In genomic region chr12:100936116-100936515, GRCm38 (mm10) we compare ENCODE assay signal across 8 mouse cellular contexts. TPM values are rescaled to one million over a fixed set of nuclear protein-coding genes. Genes with fewer than 3 reads are reported as not detected.
A peak's percentile ranks its signal among the peaks of the same experiment; 100 is the strongest.
DNase-seq lines count a peak whose midpoint lies in the region; ATAC-seq and TF ChIP-seq lines count a peak whose summit lies in the region.

No protein-coding gene starts in this region.

- H3K9me3 ChIP-seq in intestine, embryonic 16.5 days (ENCODE audit: control insufficient read depth, low read length): no peaks in the 10 kb centered on the region
- no peaks in the 10 kb centered on the region for H3K9me3 ChIP-seq in midbrain, embryonic 10.5 days (replicated peaks)

- WGBS in intestine, embryonic 16.5 days: 13% methylated on average over 2 of the region's 2 CpGs
- WGBS in midbrain, embryonic 10.5 days: 29% methylated on average over 2 of the region's 2 CpGs
- WGBS in small intestine, adult 2 months: 18% methylated on average over 2 of the region's 2 CpGs

- no peak overlapping the region; the same call in 1 of the 2 replicates for H3K27ac ChIP-seq in gastrocnemius, adult 2 months
- H3K27ac ChIP-seq in intestine, embryonic 16.5 days (ENCODE audit: low read length): no peak overlapping the region
- no peak overlapping the region for H3K27ac ChIP-seq in midbrain, embryonic 10.5 days (replicated peaks)
- no peak overlapping the region for H3K27ac ChIP-seq in small intestine, adult 2 months (ENCODE audit: insufficient read depth, low read depth, low read length)

- H3K4me1 ChIP-seq in intestine, embryonic 16.5 days (ENCODE audit: control insufficient read depth, insufficient read depth, low read length): peaks cover 5% of the 10 kb centered on the region; the same call in 1 of the 2 replicates
- H3K4me1 ChIP-seq in midbrain, embryonic 10.5 days: peaks cover 5% of the 10 kb centered on the region
- no peaks in the 10 kb centered on the region; the same call in none of the 2 replicates for H3K4me1 ChIP-seq in small intestine, adult 2 months (ENCODE audit: control insufficient read depth, insufficient read depth, insufficient read length, low read length)

- no peak overlapping the region for H3K4me2 ChIP-seq in intestine, embryonic 16.5 days (ENCODE audit: low read depth, low read length)

- DNase-seq in heart, adult 11 months: peak; percentile 95
- no peak for DNase-seq in heart, postnatal 25 days (ENCODE audit: low spot score)
- peak; percentile 79 to 81 for DNase-seq in cerebellum, postnatal 36 days
- peak; percentile 81 for DNase-seq in gastrocnemius, adult 2 months
- DNase-seq in left cerebral cortex, postnatal 25 days (ENCODE audit: low spot score in 2 of 2): peak; percentile 68 to 83
- DNase-seq in midbrain, embryonic 10.5 days (ENCODE audit: low spot score): peak; percentile 73

- H3K36me3 ChIP-seq in intestine, embryonic 16.5 days (ENCODE audit: control insufficient read depth, insufficient read depth, low read length): 0 out of 2 replicates have a peak, but pooled peaks cover 7% of the 10 kb centered on the region
- H3K36me3 ChIP-seq in midbrain, embryonic 10.5 days: peaks cover 100% of the 10 kb centered on the region
- H3K36me3 ChIP-seq in small intestine, adult 2 months (ENCODE audit: control insufficient read depth, insufficient read depth, low read length): peaks cover 62% of the 10 kb centered on the region

- ATAC-seq in intestine, embryonic 16.5 days: peak; percentile 37

- H3K27me3 ChIP-seq in intestine, embryonic 16.5 days (replicated peaks; ENCODE audit: control insufficient read depth, insufficient read depth, low read length): no peaks in the 10 kb centered on the region
- H3K27me3 ChIP-seq in midbrain, embryonic 10.5 days (ENCODE audit: low read depth, poor library complexity, severe bottlenecking): no peaks in the 10 kb centered on the region
- no peaks in the 10 kb centered on the region for H3K27me3 ChIP-seq in small intestine, adult 2 months (ENCODE audit: control insufficient read depth, insufficient read depth, low read length)

- TF ChIP-seq POLR2A in small intestine, adult 2 months (IDR thresholded peaks at IDR 0.05; ENCODE audit: low read depth, low read length): no peak

- H3K4me3 ChIP-seq in gastrocnemius, adult 2 months: no peak overlapping the region
- no peak overlapping the region for H3K4me3 ChIP-seq in intestine, embryonic 16.5 days (ENCODE audit: low read length)
- H3K4me3 ChIP-seq in midbrain, embryonic 10.5 days: no peak overlapping the region
- H3K4me3 ChIP-seq in small intestine, adult 2 months (ENCODE audit: low read depth, low read length): no peak overlapping the region

- peak; percentile 93 for TF ChIP-seq CTCF in gastrocnemius, adult 2 months (IDR thresholded peaks at IDR 0.05)
- peak; percentile 81; the same call in 1 of the 2 replicates for TF ChIP-seq CTCF in small intestine, adult 2 months (IDR thresholded peaks at IDR 0.05; ENCODE audit: extremely low read depth, insufficient read length, insufficient replicate concordance, low read depth, low read length)

- H3K9ac ChIP-seq in intestine, embryonic 16.5 days (ENCODE audit: low read depth, low read length): no peak overlapping the region

- intact Hi-C loops in heart, postnatal 25 days (cut with DNase I): loop anchor here (1.0 kb wide), 1 partner anchor 93 kb away; the partner anchor contains the start of gene Ccdc88c
- intact Hi-C loops in gastrocnemius, adult 2 months (cut with DNase I): loop anchor here (1.0 kb wide), 1 partner anchor 93 kb away; the partner anchor contains the start of gene Ccdc88c
- intact Hi-C loops in left cerebral cortex, postnatal 25 days (cut with DNase I): loop anchor here (1.0 to 10.0 kb wide), 3 partner anchors 93 to 939 kb away; partner anchors contain the start of gene Ccdc88c

RNA-seq across cellular contexts. Expression of gene Gpr68, which starts 28.1 kb away (rescaled TPM):
- under 1 TPM; 0.23 to 0.92 TPM for total RNA-seq in heart, postnatal 25 days (2021)
- total RNA-seq in gastrocnemius, adult 2 months (2021): under 1 TPM in 1 of 2 experiments, not detected in 1; 0.14 TPM
- 0.48 and 0.56 TPM in 2 replicates for polyA plus RNA-seq in intestine, embryonic 16.5 days (2015; fragmentation: Nextera tagmentation; extraction: Ambion mirVana)
- 10 to 100 TPM in 1 of 2 experiments, 1 to 10 TPM in 1; 8.3 to 11.6 TPM for total RNA-seq in left cerebral cortex, postnatal 25 days (2021)
- 0.29 and 1.1 TPM in 2 replicates for polyA plus RNA-seq in midbrain, embryonic 10.5 days (2016; fragmentation: Nextera tagmentation; extraction: Ambion mirVana)
- 3.0 and 6.0 TPM in 2 replicates for polyA plus RNA-seq in small intestine, adult 2 months (2012; rRNA removed)

Comparison
In these comparisons a context has a peak if more than half of its experiments do, and no peak if none do; other contexts are left out.
1. RNA of gene Gpr68, which starts 28.1 kb away (total RNA-seq): 8.3 to 11.6 TPM in left cerebral cortex, postnatal 25 days; 0.23 to 0.92 TPM in heart, postnatal 25 days and 0.14 TPM in gastrocnemius, adult 2 months; every median in the first group is over 4 times any median in the second.